Mouse (Mus musculus) kidney, postnatal 36 days (tissue): ENCODE results near the gene Mroh3.
A peak's percentile ranks its signal among the peaks of the same experiment; 100 is the strongest.

ENCODE experiments used
- DNase-seq, 2 experiments: peaks; one replicate each; pipeline ENCODE4 v3.0.0; 2021 to 2022; ENCODE audit warnings: mixed read lengths in 2 of 2

Mroh3 gene

GRCm38 (mm10) chr1:136228328-136229039 is 15.9 kb upstream of the Mroh3 start:
- peak; percentile 88 to 91 for DNase-seq

DNA sequence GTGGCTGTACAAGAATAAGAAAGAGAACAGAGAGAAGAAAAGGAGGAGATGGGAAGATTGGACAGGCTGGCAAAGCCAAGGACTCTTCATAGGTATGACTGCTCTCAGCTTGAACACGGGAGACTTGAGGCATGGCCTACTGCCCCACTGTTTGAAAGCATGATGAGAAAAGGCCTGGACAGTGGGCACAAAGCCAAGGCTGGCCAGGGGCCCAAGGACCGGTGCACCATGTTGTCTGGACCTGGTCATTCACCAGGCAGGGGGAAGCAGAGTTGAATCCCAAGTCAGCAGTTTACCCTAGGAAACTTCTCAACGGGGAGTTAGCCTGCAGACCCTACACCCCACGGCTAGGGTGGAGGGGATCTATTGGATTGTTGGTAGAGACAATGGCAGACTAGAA is 15.2 kb upstream of the Mroh3 start:
- peak; percentile 94 to 97 for DNase-seq

- no peak for DNase-seq
These were observed 14.0 kb upstream of the Mroh3 start for GRCm38 (mm10) chr1:136226626-136227025.

GRCm38 (mm10) chr1:136225846-136226245 is 13.2 kb upstream of the Mroh3 start:
- no peak for DNase-seq

- DNase-seq, result no peak
These were observed 11.2 kb upstream of the Mroh3 start for GRCm38 (mm10) chr1:136223758-136224342.

GRCm38 (mm10) chr1:136222386-136222785 is 9.8 kb upstream of the Mroh3 start:
- peak in 1 of 2 experiments; percentile 31 for DNase-seq

DNA sequence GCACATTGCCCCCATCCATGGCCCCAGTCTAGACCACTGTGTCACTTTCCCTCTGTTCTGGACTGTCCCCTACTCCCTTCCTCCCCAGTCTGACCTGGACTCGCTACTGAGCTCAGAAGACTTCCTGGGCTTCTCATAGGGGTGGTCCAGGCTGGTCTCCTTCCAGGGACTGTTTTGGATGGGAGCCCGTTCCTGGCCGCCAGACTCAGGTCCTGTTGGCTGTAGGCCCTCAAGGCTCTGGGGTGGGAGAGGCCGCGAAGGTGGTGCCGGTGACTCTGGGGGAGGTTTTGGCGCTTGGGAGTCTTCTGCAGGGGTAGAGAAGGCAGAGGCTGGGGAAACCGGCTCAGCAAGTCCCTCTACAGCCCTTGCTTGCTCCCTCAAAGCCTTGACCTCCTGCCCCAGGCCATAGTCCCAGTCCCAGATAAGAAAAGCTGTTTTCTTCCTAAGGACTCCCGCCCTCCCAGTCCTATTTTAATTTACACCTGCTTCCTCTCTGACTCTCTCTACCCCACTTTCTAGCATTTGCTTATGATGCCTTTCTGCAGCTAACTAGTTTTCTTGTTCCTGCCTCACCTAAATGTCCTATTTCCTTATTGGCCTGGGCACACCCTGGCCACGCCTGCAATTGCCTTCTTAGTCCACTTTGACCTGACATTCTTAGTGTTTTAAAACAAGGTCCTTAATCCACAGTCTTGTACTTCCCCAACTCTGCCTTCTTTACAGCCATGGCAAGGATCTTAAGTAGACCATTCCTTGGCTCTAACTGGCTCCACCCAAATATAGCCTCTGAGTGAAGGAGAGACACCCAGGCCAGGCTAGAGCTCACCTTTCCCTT is 7.6 kb upstream of the Mroh3 start:
- DNase-seq, result no peak

DNA sequence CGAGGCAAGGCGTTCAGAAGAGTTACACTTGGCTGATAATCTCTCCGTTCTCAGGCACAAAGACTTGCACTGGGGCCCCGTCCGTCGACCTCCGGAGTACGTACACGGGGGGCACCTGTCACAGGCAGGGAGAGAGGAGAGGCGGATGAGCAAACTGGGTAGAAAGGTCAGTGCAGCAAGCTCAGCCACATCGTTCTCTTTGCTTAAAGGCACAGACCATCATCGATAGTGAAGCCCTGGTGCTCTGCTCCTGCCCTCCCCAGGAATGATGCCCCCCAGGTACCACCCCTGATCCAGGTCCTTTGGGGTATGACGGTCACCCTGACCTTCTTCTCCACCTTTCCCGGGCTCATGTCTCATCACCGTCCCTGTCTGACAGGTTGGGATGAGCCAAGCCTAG is 1.7 kb upstream of the Mroh3 start:
- no peak for DNase-seq

- no peak for DNase-seq
These were observed 22.6 kb downstream of the Mroh3 start for GRCm38 (mm10) chr1:136190033-136190432.

GRCm38 (mm10) chr1:136179511-136180001 is 33.1 kb downstream of the Mroh3 start:
- DNase-seq, result no peak

DNA sequence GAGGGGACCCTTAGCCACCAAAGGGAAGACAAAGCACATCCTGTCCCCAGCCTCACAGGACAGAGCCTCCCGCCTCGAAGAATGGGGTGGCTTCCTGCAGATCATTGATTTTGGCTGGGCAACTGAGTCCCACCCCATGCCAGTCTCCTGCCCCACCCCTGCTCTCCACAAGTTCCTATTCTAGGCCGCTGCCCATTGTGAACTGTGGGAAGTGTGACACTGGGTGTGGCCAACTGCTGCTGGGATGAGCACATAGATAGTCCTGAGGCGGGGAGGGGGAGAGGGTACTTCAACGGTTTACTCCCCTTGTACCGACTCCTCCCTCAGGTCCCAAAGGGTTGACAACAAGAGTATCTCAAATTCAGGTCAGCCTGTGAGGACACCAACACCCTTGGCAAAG is 33.9 kb downstream of the Mroh3 start:
- no peak for DNase-seq

- peak in 1 of 2 experiments; percentile 9 for DNase-seq
These were observed 35.5 kb downstream of the Mroh3 start for GRCm38 (mm10) chr1:136177085-136177484.

GRCm38 (mm10) chr1:136175183-136175582 is 37.4 kb downstream of the Mroh3 start:
- peak; percentile 18 to 54 for DNase-seq

DNA sequence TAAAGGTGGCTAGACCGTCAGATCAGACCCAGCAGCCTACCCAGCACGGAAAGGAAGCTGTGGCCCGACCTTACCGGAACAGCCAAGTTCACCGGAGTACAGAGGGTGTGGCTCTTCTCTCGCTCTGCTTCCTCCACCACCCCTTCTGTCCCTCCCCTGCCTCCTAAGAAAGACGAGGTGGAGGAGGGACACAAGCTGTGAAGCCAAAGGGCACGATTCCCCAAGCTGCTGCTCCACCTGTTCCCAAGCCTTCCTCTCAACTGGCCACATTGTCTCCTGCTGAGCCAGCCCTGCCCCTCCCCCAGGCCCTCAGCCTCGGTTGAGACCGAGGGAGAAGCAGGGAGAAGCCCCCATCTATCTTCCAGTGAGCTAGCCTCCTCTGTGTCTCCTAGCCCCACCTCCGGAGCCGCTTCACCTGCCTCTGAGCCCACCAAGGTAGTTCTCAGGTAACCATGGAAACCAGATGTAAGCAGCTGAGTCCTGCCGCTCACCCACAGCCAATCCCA is 38.5 kb downstream of the Mroh3 start:
- DNase-seq, result peak; percentile 35 to 77

DNA sequence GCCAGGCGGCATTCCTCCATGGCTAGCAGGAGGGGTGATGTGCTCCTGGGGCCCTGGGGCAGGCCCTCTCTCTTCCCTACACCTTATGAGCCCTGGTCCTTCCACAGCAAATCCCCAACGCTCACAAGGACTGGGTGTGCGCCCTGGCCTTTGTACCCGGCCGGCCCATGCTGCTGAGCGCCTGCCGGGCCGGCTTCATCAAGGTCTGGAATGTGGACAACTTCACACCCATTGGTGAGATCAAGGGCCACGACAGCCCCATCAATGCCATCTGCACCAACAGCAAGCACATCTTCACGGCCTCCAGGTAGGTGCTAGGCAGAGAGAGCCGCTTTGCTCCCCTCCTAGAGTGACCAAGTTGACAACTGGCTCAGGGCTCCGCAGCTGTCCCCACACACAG is 39.9 kb downstream of the Mroh3 start:
- DNase-seq, result peak; percentile 64 to 74

- DNase-seq, result peak; percentile 82 to 85
These were observed 42.5 kb downstream of the Mroh3 start for GRCm38 (mm10) chr1:136170109-136170508.

GRCm38 (mm10) chr1:136167657-136168056 is 45.0 kb downstream of the Mroh3 start:
- peak; percentile 28 to 57 for DNase-seq

GRCm38 (mm10) chr1:136165436-136165835 is 47.2 kb downstream of the Mroh3 start:
- DNase-seq, result no peak

- DNase-seq, result no peak
These were observed 51.2 kb downstream of the Mroh3 start for GRCm38 (mm10) chr1:136161333-136161921.

- DNase-seq, result no peak
These were observed 51.7 kb downstream of the Mroh3 start for GRCm38 (mm10) chr1:136160930-136161329.

GRCm38 (mm10) chr1:136160297-136160696 is 52.3 kb downstream of the Mroh3 start:
- no peak for DNase-seq

GRCm38 (mm10) chr1:136159830-136160229 is 52.8 kb downstream of the Mroh3 start:
- DNase-seq, result no peak

DNA sequence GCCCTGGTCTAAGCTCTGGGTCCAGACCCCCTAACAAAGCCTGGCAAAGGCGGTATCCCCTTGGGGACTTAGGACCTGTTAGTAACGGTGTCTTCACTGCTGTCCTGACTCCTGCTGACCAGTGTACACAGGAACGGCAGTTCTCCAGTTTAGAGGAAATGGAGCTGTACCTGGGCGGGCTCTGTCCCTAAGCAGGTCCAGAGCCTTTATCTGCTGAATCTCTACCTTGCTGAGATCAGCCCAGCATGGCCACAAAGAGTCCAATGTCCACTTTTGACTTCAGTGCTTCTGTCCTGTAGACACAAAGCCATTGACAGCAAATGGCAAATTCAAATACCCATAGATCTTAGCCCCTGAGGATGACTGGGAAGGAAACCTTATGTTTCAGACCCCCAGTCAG is 55.7 kb downstream of the Mroh3 start:
- DNase-seq, result no peak
